Mouse (Mus musculus) liver, embryonic 14.5 days (tissue): ENCODE data around the gene Unc45a.

Source experiments
- CTCF ChIP-seq: IDR thresholded peaks from 2 replicates; pipeline ENCODE4 v1.5.1; 2016; ENCODE audit warnings: antibody characterized with exemption, low read depth, control low read depth
- EP300 ChIP-seq: IDR thresholded peaks from 2 replicates; pipeline ENCODE4 v1.6.1; 2016; ENCODE audit warnings: antibody characterized with exemption, low read depth

DNA sequence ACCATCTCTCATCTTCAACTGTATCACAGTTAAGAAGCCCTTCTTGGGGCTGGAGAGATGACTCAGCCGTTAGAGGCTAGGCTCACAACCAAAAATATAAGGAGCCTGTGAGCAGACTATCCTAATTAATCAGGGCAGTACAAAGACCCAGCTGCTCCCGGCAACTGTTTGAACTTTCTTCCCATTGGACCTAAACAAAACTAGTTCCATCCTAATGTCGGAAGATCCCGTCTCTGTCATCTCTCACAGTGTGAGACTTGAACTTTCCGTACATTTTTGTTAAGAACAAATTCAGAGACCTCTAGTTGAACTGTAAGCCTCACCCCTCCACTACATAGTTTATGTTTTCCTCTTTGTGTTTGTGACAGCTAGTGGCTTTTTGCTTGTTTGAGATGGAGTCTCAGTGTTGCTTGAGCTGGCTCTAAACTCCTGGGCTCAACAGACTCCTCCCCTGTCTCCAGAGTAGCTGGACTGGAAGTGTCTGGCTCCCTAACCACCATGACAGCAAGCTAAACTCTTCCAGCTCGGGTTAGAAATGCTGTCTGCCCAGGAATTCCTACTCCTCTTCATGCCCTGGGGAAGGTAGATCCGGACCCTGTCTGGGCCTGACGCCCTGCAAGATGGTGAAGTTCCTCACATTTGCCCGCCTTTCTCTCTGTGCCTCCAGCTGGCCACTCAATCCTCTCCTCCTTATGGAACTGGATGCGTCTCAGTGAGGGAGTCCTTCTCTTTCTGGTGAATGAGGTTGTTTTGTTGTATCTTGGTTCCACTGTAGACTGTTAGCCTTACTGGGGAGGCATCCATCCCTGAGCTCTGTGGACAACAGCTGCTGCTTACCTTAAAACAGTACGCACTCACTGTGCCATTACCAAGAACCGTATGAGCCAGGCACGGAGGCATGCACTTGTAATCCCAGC is 7.1 kb upstream of the Unc45a start:
- no peak for TF ChIP-seq CTCF
- TF ChIP-seq EP300: no peak
